Mouse (Mus musculus) thymus, adult 2 months (tissue): ENCODE data around the gene Lhfpl2. TPM values are rescaled to one million over a fixed set of nuclear protein-coding genes. Genes with fewer than 3 reads are reported as not detected.

Experiments
- DNase-seq: peaks from one replicate; pipeline ENCODE4 v3.0.0; 2021
- H3K27ac ChIP-seq: fragments of 200-500 bp; 2 replicates; pipeline ENCODE4 v1.5.1; 2012; ENCODE audit warnings: low read length, control low read depth; ENCODE audit not compliant: control insufficient read depth, insufficient read depth
- H3K27me3 ChIP-seq: fragments of 200-500 bp; 2 replicates; pipeline ENCODE4 v1.6.1; 2012; ENCODE audit warnings: mild to moderate bottlenecking, low read length, moderate library complexity, mixed read lengths; ENCODE audit not compliant: control insufficient read depth, insufficient read depth
- H3K36me3 ChIP-seq: fragments of 200-500 bp; 2 replicates; pipeline ENCODE4 v1.6.1; 2012; ENCODE audit warnings: mild to moderate bottlenecking, low read length, moderate library complexity; ENCODE audit not compliant: control insufficient read depth, insufficient read depth
- H3K4me1 ChIP-seq: fragments of 200-500 bp; replicated peaks from 2 replicates; pipeline ENCODE4 v1.6.1; 2012; ENCODE audit warnings: low read length; ENCODE audit not compliant: control insufficient read depth, insufficient read depth
- H3K4me3 ChIP-seq: fragments of 200-500 bp; 2 replicates; pipeline ENCODE4 v1.5.1; 2012; ENCODE audit warnings: mild to moderate bottlenecking, low read length, control low read depth, moderate library complexity; ENCODE audit not compliant: control insufficient read depth, insufficient read depth
- CTCF ChIP-seq: fragments of 200-500 bp; IDR thresholded peaks from 2 replicates; pipeline ENCODE4 v1.5.1; 2012; ENCODE audit warnings: mild to moderate bottlenecking, control low read depth, low read length, moderate library complexity, borderline replicate concordance; ENCODE audit not compliant: control insufficient read depth, poor library complexity, insufficient read depth; ENCODE audit errors: extremely low read depth
- POLR2A ChIP-seq: fragments of 200-500 bp; IDR thresholded peaks from 2 replicates; pipeline ENCODE4 v1.6.1; 2012; ENCODE audit warnings: mild to moderate bottlenecking, low read length, control low read depth, moderate library complexity; ENCODE audit not compliant: control insufficient read depth, poor library complexity, insufficient read depth; ENCODE audit errors: extremely low read depth
- WGBS: fragments of 180-500 bp; shearing (Covaris S2); methylation state at CpG from one replicate; pipeline ENCODE4 v1.1.7; 2018; 5-methylcytosine and 5-hydroxymethylcytosine counted together
- polyA plus RNA-seq: library from polyadenylated mRNA; depleted of rRNA; stranded (reverse); fragments of >200 nt; gene quantifications from 2 replicates; pipeline ENCODE4 v1.2.3, GENCODE M21; 2012

Gene Lhfpl2
- polyA plus RNA-seq, 1 experiment: 6.6 TPM

DNA sequence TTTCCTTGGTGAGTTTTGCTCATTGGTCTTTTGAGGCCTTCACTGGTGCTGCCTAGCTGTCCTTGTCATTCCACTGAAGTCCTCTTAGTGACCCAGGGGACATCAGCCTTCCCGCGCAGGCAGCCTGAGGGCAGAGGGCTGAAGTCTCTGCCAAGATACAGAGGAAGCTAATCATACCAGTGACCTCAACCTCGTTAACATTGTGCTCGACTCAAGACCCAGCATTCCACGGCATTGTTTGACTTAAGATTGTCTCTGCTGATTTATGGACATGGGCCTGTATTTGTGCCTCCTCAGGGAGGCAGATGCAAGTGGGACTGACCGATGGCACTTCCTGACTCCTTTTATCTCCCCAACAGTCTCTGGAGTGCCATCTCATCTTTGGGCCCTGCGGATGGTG is 7.0 kb downstream of the Lhfpl2 start:
- no peak overlapping the region for H3K27ac ChIP-seq
- no peaks in the 10 kb centered on the region for H3K27me3 ChIP-seq

DNA sequence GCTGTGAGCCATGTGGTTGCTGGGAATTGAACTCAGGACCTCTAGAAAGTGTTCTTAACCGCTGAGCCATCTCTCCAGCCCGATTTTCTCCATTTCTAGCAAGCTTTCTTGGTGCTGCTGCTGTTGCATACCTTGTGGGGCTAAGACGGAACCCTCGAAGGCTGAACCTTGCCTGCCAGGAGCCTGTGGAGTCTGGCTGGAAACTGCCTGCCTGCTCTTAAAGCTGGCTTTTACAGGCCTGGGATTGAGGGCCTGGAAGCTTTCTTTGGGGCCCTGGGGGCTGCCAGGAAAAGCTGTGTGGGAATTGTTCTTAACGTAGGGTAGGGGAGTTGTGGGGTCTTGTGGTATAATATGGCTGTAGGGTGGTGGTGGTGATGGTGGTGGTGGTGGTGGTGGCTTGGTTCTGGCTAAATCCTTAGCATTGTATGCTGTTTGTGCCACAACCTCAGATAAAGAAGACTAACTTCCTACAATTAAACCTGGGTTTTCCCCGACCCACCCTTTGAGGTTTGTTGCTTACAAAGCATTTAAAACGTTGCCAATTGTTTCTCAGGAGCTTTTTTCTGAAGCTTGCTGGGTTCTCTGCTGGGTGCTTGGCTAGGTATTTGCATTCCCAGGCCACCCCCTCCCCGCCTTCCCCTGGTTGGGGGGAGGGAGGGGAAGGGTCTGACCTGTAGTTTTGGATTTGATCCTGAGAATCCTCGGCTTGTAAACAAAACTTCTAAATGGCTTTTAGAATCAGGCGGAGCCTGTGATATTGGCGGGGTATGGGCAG is 7.9 kb downstream of the Lhfpl2 start:
- H3K4me1 ChIP-seq: peaks cover 4% of the 10 kb centered on the region; the same call in 1 of the 2 replicates
- H3K4me3 ChIP-seq: no peak overlapping the region
- H3K36me3 ChIP-seq: no peaks in the 10 kb centered on the region
- WGBS: 69% methylated on average over 11 of the region's 11 CpGs
- H3K27ac ChIP-seq: no peak overlapping the region
- no peaks in the 10 kb centered on the region for H3K27me3 ChIP-seq
- DNase-seq: no peak
- TF ChIP-seq POLR2A: no peak

More for the DNA sequence above, 7.0 kb downstream of the Lhfpl2 start:
- Histone ChIP-seq H3K36me3 (no peaks in the 10 kb centered on the region), H3K4me1 (peaks cover 4% of the 10 kb centered on the region; the same call in 1 of the 2 replicates), H3K4me3 (no peak overlapping the region)
- TF ChIP-seq POLR2A (no peak), CTCF (no peak)
- DNase-seq: no peak
- 95% methylated on average over 7 of the region's 7 CpGs for WGBS

- TF ChIP-seq POLR2A (no peak), CTCF (no peak)
- Histone ChIP-seq H3K4me1 (peaks cover 4% of the 10 kb centered on the region; the same call in 1 of the 2 replicates), H3K4me3 (no peak overlapping the region), H3K27me3 (no peaks in the 10 kb centered on the region), H3K27ac (no peak overlapping the region), H3K36me3 (no peaks in the 10 kb centered on the region)
- no peak for DNase-seq
- WGBS: 95% methylated on average over 5 of the region's 5 CpGs
Measured at GRCm38 (mm10) chr13:94066626-94067275, 9.2 kb downstream of the Lhfpl2 start.

DNA sequence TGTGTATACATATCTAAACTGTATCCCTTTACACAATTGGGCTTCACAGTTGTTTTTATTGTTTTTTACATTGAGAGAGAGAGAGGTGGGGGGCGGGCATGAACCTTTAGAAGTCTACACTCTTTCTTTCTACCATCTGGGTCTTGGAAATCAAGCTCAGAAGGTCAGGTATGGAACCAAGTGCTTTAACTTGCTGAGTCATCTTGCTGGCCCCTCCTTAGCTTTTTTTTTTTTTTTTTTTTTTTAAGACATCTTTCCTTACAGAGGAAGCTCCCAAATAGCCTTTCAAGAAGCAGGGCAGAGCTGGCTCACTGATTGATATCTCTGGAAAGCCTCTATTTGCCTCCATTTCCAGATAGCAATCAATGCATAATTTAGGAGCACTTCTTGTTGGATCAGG is 10.7 kb downstream of the Lhfpl2 start:
- 98% methylated on average over 1 of the region's 1 CpGs for WGBS
- no peak overlapping the region for H3K4me3 ChIP-seq
- H3K27ac ChIP-seq: no peak overlapping the region
- TF ChIP-seq CTCF (no peak), POLR2A (no peak)
- no peaks in the 10 kb centered on the region for H3K4me1 ChIP-seq
- no peak for DNase-seq
- H3K36me3 ChIP-seq: no peaks in the 10 kb centered on the region
- H3K27me3 ChIP-seq: no peaks in the 10 kb centered on the region

GRCm38 (mm10) chr13:94069421-94070307 is 12.1 kb downstream of the Lhfpl2 start:
- Histone ChIP-seq H3K27ac (no peak overlapping the region), H3K27me3 (no peaks in the 10 kb centered on the region), H3K4me1 (no peaks in the 10 kb centered on the region), H3K4me3 (no peak overlapping the region), H3K36me3 (no peaks in the 10 kb centered on the region)
- no peak for DNase-seq
- TF ChIP-seq POLR2A (no peak), CTCF (no peak)
- 95% methylated on average over 16 of the region's 16 CpGs for WGBS

DNA sequence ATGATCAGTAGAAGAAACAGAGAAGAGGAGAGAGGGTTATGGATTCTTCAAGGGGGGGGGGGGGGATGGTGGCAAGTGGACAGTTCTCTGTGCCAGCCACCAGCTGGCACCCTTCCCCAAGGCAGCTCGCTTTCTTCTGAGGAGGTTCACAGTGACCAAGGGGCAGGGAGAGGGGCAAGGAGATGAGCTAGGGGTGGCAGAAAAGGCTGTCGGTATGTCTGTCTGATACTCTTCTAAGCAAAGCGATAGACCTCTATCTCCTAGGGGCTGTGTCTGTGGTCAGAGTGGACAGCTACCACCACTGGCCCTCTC is 12.7 kb downstream of the Lhfpl2 start:
- DNase-seq: no peak
- no peak overlapping the region for H3K27ac ChIP-seq
- WGBS: 98% methylated on average over 3 of the region's 3 CpGs
- no peaks in the 10 kb centered on the region for H3K27me3 ChIP-seq
- no peak for TF ChIP-seq CTCF
- no peak for TF ChIP-seq POLR2A
- no peak overlapping the region for H3K4me3 ChIP-seq
- no peaks in the 10 kb centered on the region for H3K4me1 ChIP-seq
- H3K36me3 ChIP-seq: no peaks in the 10 kb centered on the region
